Comparison of ENCODE assay signal across 8 mouse cellular contexts in genomic region chr17:28386150-28386905, GRCm38 (mm10). TPM values are rescaled to one million over a fixed set of nuclear protein-coding genes. Genes with fewer than 3 reads are reported as not detected.
A peak's percentile ranks its signal among the peaks of the same experiment; 100 is the strongest.
DNase-seq lines count a peak whose midpoint lies in the region; ATAC-seq and TF ChIP-seq lines count a peak whose summit lies in the region.

No protein-coding gene starts in this region.

- H3K4me3 ChIP-seq in forebrain, embryonic 14.5 days (ENCODE audit: low read depth, low read length) = peak overlapping the region; percentile 8; the same call in 1 of the 2 replicates
- peak overlapping the region; percentile 4; the same call in 1 of the 2 replicates for H3K4me3 ChIP-seq in olfactory bulb, adult 2 months (ENCODE audit: insufficient read depth, low read depth, low read length)

- H3K9me3 ChIP-seq in forebrain, embryonic 14.5 days (replicated peaks; ENCODE audit: control insufficient read depth, low read length) = no peaks in the 10 kb centered on the region

- 0 out of 2 replicates have a peak, but pooled peaks have one; percentile 40 for ATAC-seq in forebrain, embryonic 14.5 days

- H3K4me1 ChIP-seq in forebrain, embryonic 14.5 days (ENCODE audit: control insufficient read depth, insufficient read depth, low read length) = peaks cover 3% of the 10 kb centered on the region; the same call in 1 of the 2 replicates
- H3K4me1 ChIP-seq in olfactory bulb, adult 2 months (ENCODE audit: control insufficient read depth, insufficient read depth, low read length) = peaks cover 3% of the 10 kb centered on the region; the same call in 1 of the 2 replicates

- peak overlapping the region; percentile 42 for H3K4me2 ChIP-seq in forebrain, embryonic 14.5 days (ENCODE audit: low read length)

- H3K27me3 ChIP-seq in forebrain, embryonic 14.5 days (replicated peaks; ENCODE audit: control insufficient read depth, insufficient read depth, low read length) = 0 out of 2 replicates have a peak, but pooled peaks cover 6% of the 10 kb centered on the region

- TF ChIP-seq POLR2A in olfactory bulb, adult 2 months (IDR thresholded peaks at IDR 0.05; ENCODE audit: insufficient read depth, low read depth, low read length) = no peak

- TF ChIP-seq CTCF in olfactory bulb, adult 2 months (IDR thresholded peaks at IDR 0.05; ENCODE audit: insufficient read depth, low read depth, low read length) = peak; percentile 71

- no peak overlapping the region for H3K27ac ChIP-seq in forebrain, embryonic 14.5 days (ENCODE audit: low read depth, low read length)
- no peak overlapping the region for H3K27ac ChIP-seq in olfactory bulb, adult 2 months (ENCODE audit: insufficient read depth, low read depth, low read length)

- peak overlapping the region; percentile 42; the same call in 1 of the 2 replicates for H3K9ac ChIP-seq in forebrain, embryonic 14.5 days (ENCODE audit: low read length)

- DNase-seq in CD4-positive helper T cell, adult 2 months (ENCODE audit: low read depth, low spot score) = peak; percentile 82
- peak; percentile 68 for DNase-seq in c-Kit-positive CD71-negative TER-119-negative erythroid progenitor cells, embryonic 14.5 days (ENCODE audit: low read depth)
- peak; percentile 84 for DNase-seq in forebrain, embryonic 14.5 days (ENCODE audit: low spot score)
- DNase-seq in heart, postnatal 14 days = peak; percentile 86 to 88
- peak; percentile 82 for DNase-seq in layer of hippocampus, adult 11-12 months (ENCODE audit: low spot score)
- DNase-seq in lung, adult 18-20 months = peak; percentile 75 to 82
- DNase-seq in testis, postnatal 14 days (ENCODE audit: low spot score) = peak; percentile 82

- WGBS in forebrain, embryonic 14.5 days = 4% methylated on average over 23 of the region's 23 CpGs
- WGBS in olfactory bulb, adult 2 months = 9% methylated on average over 23 of the region's 23 CpGs

- H3K36me3 ChIP-seq in forebrain, embryonic 14.5 days (ENCODE audit: control insufficient read depth, insufficient read depth, low read length) = no peaks in the 10 kb centered on the region

- intact Hi-C loops in heart, postnatal 14 days (cut with DNase I) = loop anchor here (2.0 kb wide), 1 partner anchor 140 kb away; no protein-coding TSS in a partner anchor

RNA-seq across cellular contexts. Expression of gene Tulp1, which starts 21.3 kb away (rescaled TPM):
- polyA plus RNA-seq in forebrain, embryonic 14.5 days (2014; fragmentation: Nextera tagmentation; extraction: Ambion mirVana) = 1.3 and 1.5 TPM in 2 replicates
- total RNA-seq in heart, postnatal 14 days (2021) = under 1 TPM; 0.41 TPM
- not detected in 2 replicates for polyA plus RNA-seq in olfactory bulb, adult 2 months (2012; ENCODE audit: insufficient read depth, insufficient read length, low replicate concordance, missing spikeins)

RNA-seq across cellular contexts. Expression of gene Tead3, which starts 35.7 kb away (rescaled TPM):
- polyA plus RNA-seq in forebrain, embryonic 14.5 days (2014; fragmentation: Nextera tagmentation; extraction: Ambion mirVana) = 1.8 and 2.4 TPM in 2 replicates
- 10 to 100 TPM; 12.3 to 19.2 TPM for total RNA-seq in heart, postnatal 14 days (2021)
- polyA plus RNA-seq in olfactory bulb, adult 2 months (2012; ENCODE audit: insufficient read depth, insufficient read length, low replicate concordance, missing spikeins) = not detected in 2 replicates

RNA-seq across cellular contexts. Expression of gene Rpl10a, which starts 58.1 kb away (rescaled TPM):
- polyA plus RNA-seq in forebrain, embryonic 14.5 days (2014; fragmentation: Nextera tagmentation; extraction: Ambion mirVana) = 360 and 532 TPM in 2 replicates
- 100 to 1,000 TPM; 411 to 471 TPM for total RNA-seq in heart, postnatal 14 days (2021)
- polyA plus RNA-seq in olfactory bulb, adult 2 months (2012; ENCODE audit: insufficient read depth, insufficient read length, low replicate concordance, missing spikeins) = 1,471 TPM in 1 of 2 replicates, not detected in the other
